Mouse (Mus musculus) liver, embryonic 14.5 days (tissue): ENCODE measurements at regions not wholly inside any gene's neighbourhood (a gene's known extent, or its start where the extent isn't known, plus 50 kb on each side); places are given as distances from the start of the nearest gene placed in this dataset.

Experiments
- CTCF ChIP-seq: IDR thresholded peaks from 2 replicates; pipeline ENCODE4 v1.5.1; 2016; ENCODE audit warnings: antibody characterized with exemption, low read depth, control low read depth
- EP300 ChIP-seq: IDR thresholded peaks from 2 replicates; pipeline ENCODE4 v1.6.1; 2016; ENCODE audit warnings: antibody characterized with exemption, low read depth

DNA sequence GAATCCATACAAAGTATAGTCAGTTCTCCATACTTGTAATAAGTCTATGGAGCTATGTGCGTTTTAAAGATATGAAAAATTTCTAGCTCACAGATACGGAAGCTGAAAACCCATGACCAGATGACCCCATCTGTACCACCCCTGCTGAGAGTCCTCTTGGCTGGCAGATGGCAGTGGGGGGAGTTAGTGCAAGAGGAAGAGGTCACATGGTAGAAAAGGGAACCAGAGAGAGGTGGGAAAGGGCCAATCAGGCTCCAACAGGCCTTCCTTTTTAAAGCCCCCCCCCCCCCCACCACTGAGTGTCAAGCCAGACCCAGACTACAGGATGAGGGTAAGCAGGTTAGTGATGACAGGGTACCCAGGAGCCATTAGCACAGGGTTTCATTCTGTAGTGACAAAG is 86.4 kb upstream of the Klf13 start:
- no peak for TF ChIP-seq CTCF
- no peak for TF ChIP-seq EP300
